Mouse (Mus musculus) neural tube, embryonic 13.5 days (tissue): ENCODE data around the gene Marveld1. TPM values are rescaled to one million over a fixed set of nuclear protein-coding genes. Genes with fewer than 3 reads are reported as not detected.

ENCODE experiments used
- ATAC-seq: fragments of 200-750 bp; cut with Nextera tagmentation; 2 replicates; pipeline ENCODE4 v1.8.0; 2017; ENCODE audit warnings: low read depth, mild to moderate bottlenecking, moderate TSS enrichment, moderate library complexity
- H3K27ac ChIP-seq: fragments of 300-500 bp; sonication (generic); replicated peaks from 2 replicates; pipeline ENCODE4 v1.5.1; 2015; ENCODE audit warnings: moderate library complexity, mild to moderate bottlenecking, inconsistent platforms
- H3K27me3 ChIP-seq: fragments of 300-500 bp; sonication (generic); 2 replicates; pipeline ENCODE4 v1.6.1; 2015; ENCODE audit warnings: mild to moderate bottlenecking, inconsistent platforms
- H3K36me3 ChIP-seq: fragments of 300-500 bp; sonication (generic); 2 replicates; pipeline ENCODE4 v1.6.1; 2015; ENCODE audit warnings: mild to moderate bottlenecking, inconsistent platforms
- H3K4me1 ChIP-seq: fragments of 300-500 bp; sonication (generic); replicated peaks from 2 replicates; pipeline ENCODE4 v1.6.1; 2015; ENCODE audit warnings: inconsistent platforms
- H3K4me2 ChIP-seq: fragments of 300-500 bp; sonication (generic); 2 replicates; pipeline ENCODE4 v1.6.1; 2015; ENCODE audit warnings: inconsistent platforms, mild to moderate bottlenecking, moderate library complexity
- H3K4me3 ChIP-seq: fragments of 300-500 bp; sonication (generic); 2 replicates; pipeline ENCODE4 v1.5.1; 2015; ENCODE audit warnings: mild to moderate bottlenecking, inconsistent platforms
- H3K9ac ChIP-seq: fragments of 300-500 bp; sonication (generic); 2 replicates; pipeline ENCODE4 v1.6.1; 2015; ENCODE audit warnings: moderate library complexity, mild to moderate bottlenecking, inconsistent platforms
- H3K9me3 ChIP-seq: fragments of 300-500 bp; sonication (generic); 2 replicates; pipeline ENCODE4 v1.6.1; 2016; ENCODE audit warnings: inconsistent platforms
- WGBS: fragments of 180-500 bp; shearing (Covaris S2); methylation state at CpG from one replicate; pipeline ENCODE4 v1.1.7; 2015; 5-methylcytosine and 5-hydroxymethylcytosine counted together
- polyA plus RNA-seq: library from polyadenylated mRNA; unstranded; fragments of >200 nt; fragmentation: Nextera tagmentation; extraction: Ambion mirVana; gene quantifications from 2 replicates; pipeline ENCODE4 v1.2.1, GENCODE M21; 2015

Marveld1 gene
- polyA plus RNA-seq, 1 experiment from 2014 or later, result 4.1 TPM

DNA sequence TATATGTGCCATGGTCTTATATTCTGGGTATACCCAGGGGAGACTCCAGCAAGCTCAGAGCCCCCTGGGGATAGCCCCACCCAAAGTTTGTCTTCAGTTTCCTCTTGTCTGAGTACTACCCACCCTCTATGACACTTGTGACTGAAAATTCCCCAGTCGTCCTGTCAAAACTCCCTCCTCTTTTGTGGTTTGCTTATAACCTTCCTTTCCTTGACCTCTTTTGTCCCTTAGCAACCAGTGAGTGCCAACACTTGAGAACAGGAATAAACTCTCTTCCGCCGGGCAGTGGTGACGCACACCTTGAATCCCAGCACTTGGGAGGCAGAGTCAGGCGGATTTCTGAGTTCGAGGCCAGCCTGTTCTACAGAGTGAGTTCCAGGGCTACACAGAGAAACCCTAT, 3.1 kb upstream of the Marveld1 start:
- Histone ChIP-seq H3K9me3 (no peaks in the 10 kb centered on the region), H3K27me3 (peaks cover 32% of the 10 kb centered on the region), H3K27ac (no peak overlapping the region), H3K9ac (no peak overlapping the region), H3K4me3 (no peak overlapping the region), H3K36me3 (no peaks in the 10 kb centered on the region), H3K4me2 (no peak overlapping the region), H3K4me1 (peaks cover 14% of the 10 kb centered on the region)
- WGBS, result 61% methylated on average over 6 of the region's 6 CpGs
- no peak for ATAC-seq

DNA sequence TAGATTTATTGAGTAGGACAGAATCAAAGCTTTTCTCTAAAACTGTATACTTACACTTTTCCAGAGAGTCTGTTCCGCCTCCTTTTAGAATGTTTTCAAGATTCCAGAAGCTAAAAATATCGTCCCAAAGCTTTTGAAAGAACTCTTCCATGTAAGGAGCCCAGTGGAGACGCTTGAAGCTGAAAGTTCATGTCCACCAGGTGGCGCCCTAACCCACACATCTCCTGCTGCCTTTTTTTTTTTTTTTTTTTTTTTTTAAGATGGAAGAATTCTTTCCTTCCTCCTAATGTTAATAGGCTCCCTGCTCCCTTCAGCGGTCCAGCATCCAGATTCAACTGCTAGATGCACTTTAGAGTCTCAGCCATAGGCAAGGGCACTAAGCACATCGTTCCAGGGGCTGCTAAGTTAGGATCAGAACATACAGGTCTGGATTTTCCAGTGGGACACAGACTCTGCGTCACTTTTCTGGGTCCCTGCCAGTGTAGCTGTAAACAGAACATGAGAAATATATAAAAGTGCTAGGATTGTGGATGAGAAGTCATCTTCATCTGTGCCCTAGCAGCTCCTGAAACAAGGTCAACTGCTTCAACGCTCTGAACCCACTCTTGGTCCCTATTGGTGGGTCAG, 2.5 kb upstream of the Marveld1 start:
- no peak overlapping the region for H3K27ac ChIP-seq
- no peak overlapping the region for H3K4me3 ChIP-seq
- H3K27me3 ChIP-seq, result peaks cover 38% of the 10 kb centered on the region
- H3K36me3 ChIP-seq, result no peaks in the 10 kb centered on the region
- H3K4me2 ChIP-seq, result no peak overlapping the region
- no peak for ATAC-seq
- peaks cover 20% of the 10 kb centered on the region for H3K4me1 ChIP-seq
- 30% methylated on average over 8 of the region's 8 CpGs for WGBS
- no peaks in the 10 kb centered on the region for H3K9me3 ChIP-seq
- no peak overlapping the region for H3K9ac ChIP-seq

DNA sequence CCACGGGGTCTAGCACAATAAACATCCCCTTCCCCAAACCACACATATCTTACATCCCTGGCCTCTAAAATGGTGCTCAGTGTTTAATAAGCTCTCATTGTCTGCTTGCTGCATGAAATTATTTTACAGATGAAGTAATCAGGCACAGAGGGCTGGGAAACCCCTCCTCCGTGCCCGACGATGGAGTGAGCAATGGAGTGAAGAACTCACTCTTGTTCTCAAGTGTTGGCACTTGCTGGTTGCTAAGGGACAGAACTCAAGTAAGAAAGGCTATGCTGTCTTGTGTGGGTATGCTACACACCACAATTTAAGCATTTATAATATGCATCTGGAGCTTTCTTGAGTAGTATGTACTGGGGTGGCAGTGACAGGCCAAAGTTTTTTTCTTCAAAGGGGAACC, 2.0 kb upstream of the Marveld1 start:
- no peak for ATAC-seq
- Histone ChIP-seq H3K9me3 (no peaks in the 10 kb centered on the region), H3K4me1 (peaks cover 26% of the 10 kb centered on the region), H3K4me2 (no peak overlapping the region), H3K27me3 (peaks cover 43% of the 10 kb centered on the region), H3K4me3 (no peak overlapping the region), H3K36me3 (no peaks in the 10 kb centered on the region), H3K9ac (no peak overlapping the region), H3K27ac (no peak overlapping the region)
- WGBS, result 74% methylated on average over 4 of the region's 4 CpGs

DNA sequence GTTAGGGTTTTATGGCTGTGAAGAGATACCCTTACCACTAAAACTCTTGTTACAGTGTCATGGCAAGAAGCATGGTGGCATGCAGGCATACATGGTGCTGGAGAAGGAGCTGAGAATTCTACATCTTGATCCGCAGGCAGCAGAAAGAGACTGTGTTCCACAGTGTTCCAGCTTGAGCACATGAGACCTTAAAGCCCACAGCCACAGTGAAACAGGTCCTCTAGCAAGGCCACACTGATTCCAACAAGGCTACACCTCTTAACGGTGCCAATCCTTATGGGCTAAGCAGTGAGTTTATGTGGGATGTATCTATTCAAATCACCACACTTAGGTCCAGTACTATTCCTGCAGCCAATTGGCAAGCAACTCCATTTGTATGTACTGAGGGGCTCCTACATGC, 1.5 kb upstream of the Marveld1 start:
- no peak overlapping the region for H3K9ac ChIP-seq
- ATAC-seq, result no peak
- peaks cover 31% of the 10 kb centered on the region for H3K4me1 ChIP-seq
- H3K27me3 ChIP-seq, result peaks cover 43% of the 10 kb centered on the region
- no peak overlapping the region for H3K4me2 ChIP-seq
- no peak overlapping the region for H3K4me3 ChIP-seq
- H3K36me3 ChIP-seq, result no peaks in the 10 kb centered on the region
- no peaks in the 10 kb centered on the region for H3K9me3 ChIP-seq
- 90% methylated on average over 2 of the region's 2 CpGs for WGBS
- no peak overlapping the region for H3K27ac ChIP-seq

DNA sequence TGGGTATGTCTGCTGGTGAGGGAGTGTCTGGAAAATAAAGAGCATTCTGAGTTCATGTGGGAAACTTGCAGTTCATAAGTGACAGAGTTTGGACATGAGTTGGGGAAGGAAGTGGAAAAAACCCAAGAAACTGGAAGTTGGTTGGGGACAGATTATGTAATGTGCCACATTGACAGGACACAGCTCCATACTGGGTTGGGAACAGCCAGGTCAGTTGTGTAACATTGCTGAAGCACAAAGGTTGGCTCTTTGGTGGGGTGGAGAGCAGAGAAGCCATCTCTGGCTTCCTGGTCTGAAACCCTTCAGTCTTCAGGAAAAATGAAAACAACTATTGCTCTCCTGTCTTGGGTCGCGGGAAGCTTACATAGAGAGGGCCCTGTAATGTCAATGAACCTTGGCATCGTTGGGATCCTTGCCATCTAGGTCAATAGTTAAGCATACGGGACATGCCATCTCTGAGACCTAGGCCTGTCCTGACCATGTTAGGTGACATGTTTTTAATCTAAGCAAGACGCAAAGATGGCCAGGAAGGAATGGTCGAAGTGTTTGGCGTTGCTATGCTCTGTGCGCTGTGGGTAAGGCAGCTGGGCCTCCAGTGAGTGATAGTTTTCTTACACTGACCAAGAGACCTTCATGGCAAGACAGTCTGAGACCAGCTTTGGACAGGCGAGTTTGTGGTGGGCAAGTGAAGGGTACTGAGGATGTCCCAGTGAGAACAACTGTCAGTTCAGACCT, 757 bp upstream of the Marveld1 start:
- H3K9me3 ChIP-seq, result no peaks in the 10 kb centered on the region
- H3K36me3 ChIP-seq, result no peaks in the 10 kb centered on the region
- H3K4me3 ChIP-seq, result no peak overlapping the region
- H3K9ac ChIP-seq, result no peak overlapping the region; the same call in 1 of the 2 replicates
- H3K4me2 ChIP-seq, result 0 out of 2 replicates have a peak overlapping the region, but pooled peaks have one; percentile 82
- peaks cover 43% of the 10 kb centered on the region for H3K27me3 ChIP-seq
- ATAC-seq, result no peak
- 87% methylated on average over 9 of the region's 9 CpGs for WGBS
- H3K4me1 ChIP-seq, result peaks cover 34% of the 10 kb centered on the region
- no peak overlapping the region for H3K27ac ChIP-seq

DNA sequence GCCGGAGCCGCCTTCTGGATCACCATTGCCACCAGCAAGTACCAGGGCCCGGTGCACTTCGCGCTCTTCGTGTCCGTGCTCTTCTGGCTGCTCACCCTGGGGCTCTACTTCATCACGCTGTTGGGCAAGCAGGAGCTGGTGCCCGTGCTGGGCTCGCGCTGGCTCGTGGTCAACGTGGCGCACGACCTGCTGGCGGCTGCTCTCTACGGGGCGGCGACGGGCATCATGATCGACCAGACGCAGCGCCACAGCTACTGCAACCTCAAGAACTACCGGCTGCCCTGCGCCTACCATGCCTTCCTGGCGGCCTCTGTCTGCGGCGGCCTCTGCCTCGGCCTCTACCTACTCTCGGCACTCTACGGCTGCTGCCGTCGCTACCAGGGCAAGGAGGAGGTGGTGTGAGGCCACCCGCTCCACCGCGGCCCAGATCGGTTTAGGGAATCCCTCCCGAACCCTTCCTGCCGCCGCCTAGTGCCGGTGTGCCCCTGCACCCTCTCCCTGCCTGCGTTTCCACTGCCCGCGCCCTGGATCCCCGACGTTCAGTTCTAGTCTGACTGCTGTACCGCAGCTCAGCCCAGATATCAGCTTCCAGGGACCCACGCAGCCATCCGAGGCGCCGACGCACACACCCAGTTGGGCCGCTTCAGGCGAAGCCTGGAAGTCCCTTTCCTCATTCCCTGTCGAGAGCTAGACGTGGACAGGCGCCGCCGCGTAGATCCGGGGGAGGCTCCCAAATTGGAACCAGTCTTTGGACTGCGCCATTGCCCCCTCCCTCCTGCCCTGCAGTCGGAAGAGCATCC, 769 bp downstream of the Marveld1 start:
- H3K27ac ChIP-seq, result peak overlapping the region; percentile 68

DNA sequence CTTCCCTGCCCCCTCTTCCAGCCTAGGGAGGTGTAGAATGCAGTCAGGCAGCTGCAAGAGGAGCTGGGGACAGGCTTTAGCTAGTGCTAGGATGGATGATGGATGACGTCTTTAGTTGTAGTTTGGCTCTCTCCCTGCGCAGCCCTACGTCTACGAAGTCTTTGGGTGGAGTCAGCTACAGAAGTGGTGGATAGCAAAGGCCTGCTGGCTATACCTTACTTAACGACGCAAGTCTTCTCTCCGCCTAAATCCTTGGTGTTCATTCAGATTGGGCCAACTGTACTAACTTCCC, 1.3 kb downstream of the Marveld1 start:
- Histone ChIP-seq H3K4me1 (peaks cover 42% of the 10 kb centered on the region), H3K27ac (peak overlapping the region; percentile 68; the same call in 1 of the 2 replicates), H3K4me2 (peak overlapping the region; percentile 82), H3K27me3 (peaks cover 43% of the 10 kb centered on the region), H3K9me3 (no peaks in the 10 kb centered on the region), H3K4me3 (peak overlapping the region; percentile 62), H3K36me3 (no peaks in the 10 kb centered on the region), H3K9ac (peak overlapping the region; percentile 85)
- 20% methylated on average over 7 of the region's 7 CpGs for WGBS
- peak; percentile 13; the same call in 1 of the 2 replicates for ATAC-seq

More for the DNA sequence above, 769 bp downstream of the Marveld1 start:
- Histone ChIP-seq H3K4me3 (peak overlapping the region; percentile 62), H3K36me3 (no peaks in the 10 kb centered on the region), H3K4me1 (peaks cover 42% of the 10 kb centered on the region), H3K9ac (peak overlapping the region; percentile 85), H3K9me3 (no peaks in the 10 kb centered on the region), H3K4me2 (peak overlapping the region; percentile 82), H3K27me3 (peaks cover 43% of the 10 kb centered on the region)
- ATAC-seq, result peak; percentile 41
- WGBS, result under 1% methylated on average over 63 of the region's 63 CpGs

DNA sequence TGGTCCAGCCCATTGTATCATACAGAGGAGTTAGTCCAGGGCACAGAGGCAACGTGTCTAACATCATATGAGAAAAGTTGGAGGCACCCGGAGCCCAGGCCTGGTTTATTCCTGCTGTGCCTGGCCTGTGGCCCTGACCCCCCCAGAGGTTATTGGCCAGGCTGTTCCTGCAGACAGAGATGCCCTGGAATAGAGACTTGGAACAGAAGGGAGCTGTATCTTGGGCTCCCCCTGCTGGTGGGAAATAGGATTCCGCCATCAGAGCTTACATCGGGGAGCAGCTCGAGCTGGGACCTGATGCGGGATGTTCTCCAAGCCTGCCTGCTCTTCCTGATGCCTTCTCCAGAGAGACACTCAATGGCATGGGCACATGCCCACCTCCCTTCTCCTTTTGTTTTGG, 4.8 kb downstream of the Marveld1 start:
- WGBS, result 7% methylated on average over 6 of the region's 6 CpGs
- Histone ChIP-seq H3K27me3 (peaks cover 21% of the 10 kb centered on the region), H3K4me2 (no peak overlapping the region), H3K36me3 (no peaks in the 10 kb centered on the region), H3K27ac (no peak overlapping the region), H3K9me3 (no peaks in the 10 kb centered on the region), H3K9ac (no peak overlapping the region), H3K4me1 (peaks cover 42% of the 10 kb centered on the region), H3K4me3 (no peak overlapping the region)
- ATAC-seq, result no peak

DNA sequence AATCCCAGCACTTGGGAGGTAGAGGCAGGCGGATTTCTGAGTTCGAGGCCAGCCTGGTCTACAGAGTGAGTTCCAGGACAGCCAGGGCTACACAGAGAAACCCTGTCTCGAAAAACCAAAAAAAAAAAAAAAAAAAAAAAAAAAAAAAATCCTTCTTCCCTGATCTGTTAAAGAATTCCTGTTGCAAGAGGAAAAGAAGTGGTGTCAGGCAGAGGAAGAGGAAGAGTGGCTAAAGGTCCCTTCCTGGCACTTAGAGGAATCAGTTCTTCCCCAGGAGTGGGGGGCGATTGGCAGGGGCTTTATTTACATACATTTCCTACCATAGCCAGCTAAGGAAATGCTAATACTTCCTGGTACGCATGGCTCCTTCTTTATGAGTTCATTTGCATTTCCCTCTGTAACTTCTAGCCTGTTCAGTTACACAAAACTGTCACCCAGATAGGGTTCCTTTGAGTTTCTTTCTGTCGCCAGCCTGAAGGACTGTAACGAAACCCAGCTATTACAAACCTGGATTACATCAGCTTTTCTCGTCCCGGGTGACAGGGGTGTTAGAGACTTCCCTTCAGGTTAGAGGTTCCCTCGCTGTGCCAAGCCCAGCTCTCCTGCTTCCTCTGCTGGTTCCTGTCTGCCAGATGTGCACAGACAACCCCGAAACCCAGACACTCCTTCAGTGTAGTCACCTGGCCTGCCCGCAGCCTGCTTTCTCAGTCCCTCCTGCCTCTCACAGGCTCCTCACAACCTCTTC, 10.5 kb downstream of the Marveld1 start:
- 0 out of 2 replicates have a peak overlapping the region, but pooled peaks have one; percentile 54 for H3K27ac ChIP-seq
- no peak overlapping the region for H3K4me2 ChIP-seq
- H3K27me3 ChIP-seq, result no peaks in the 10 kb centered on the region
- WGBS, result 73% methylated on average over 12 of the region's 12 CpGs
- no peak overlapping the region for H3K9ac ChIP-seq
- H3K9me3 ChIP-seq, result no peaks in the 10 kb centered on the region
- no peak for ATAC-seq
- H3K4me1 ChIP-seq, result no peaks in the 10 kb centered on the region
- H3K36me3 ChIP-seq, result no peaks in the 10 kb centered on the region
- no peak overlapping the region for H3K4me3 ChIP-seq

DNA sequence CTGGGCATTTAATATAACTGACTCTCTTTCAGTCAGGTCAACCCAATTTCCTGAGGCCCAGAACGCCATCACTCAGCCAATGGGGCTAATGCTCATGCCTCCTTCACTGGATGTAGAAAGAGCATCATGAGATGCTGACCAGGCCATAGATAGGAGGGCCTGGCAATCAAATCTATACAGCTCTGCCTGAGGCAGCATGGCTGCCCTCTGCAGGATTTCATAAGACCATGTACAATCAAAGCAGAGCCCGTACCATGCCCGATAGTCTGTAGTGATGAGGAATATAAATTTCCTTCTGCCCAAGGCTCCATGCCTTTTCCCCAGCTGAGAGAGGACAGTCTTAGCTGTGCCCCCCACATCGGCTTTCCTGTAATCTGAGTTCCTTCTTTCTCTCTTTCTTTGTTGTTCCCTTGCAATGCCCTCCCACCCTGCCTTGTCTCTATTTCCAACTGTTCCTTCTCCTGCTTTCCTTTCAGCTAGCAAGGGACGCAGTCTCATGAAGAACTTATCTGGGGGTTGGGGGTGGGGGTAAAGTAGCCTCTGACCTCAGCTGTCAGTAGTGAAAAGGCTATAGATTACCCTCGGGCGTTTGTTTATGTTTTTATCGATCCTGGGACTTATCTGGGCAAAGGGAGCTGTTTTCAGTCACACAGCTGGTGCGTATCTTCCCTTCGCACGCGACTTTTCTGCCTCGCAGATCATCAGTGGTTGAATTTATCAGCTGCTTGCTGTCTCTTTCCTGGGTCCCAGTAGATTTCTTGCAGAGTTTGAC, 11.2 kb downstream of the Marveld1 start:
- Histone ChIP-seq H3K4me1 (no peaks in the 10 kb centered on the region), H3K27me3 (no peaks in the 10 kb centered on the region), H3K36me3 (no peaks in the 10 kb centered on the region), H3K27ac (0 out of 2 replicates have a peak overlapping the region, but pooled peaks have one; percentile 54), H3K4me3 (no peak overlapping the region), H3K4me2 (no peak overlapping the region), H3K9me3 (no peaks in the 10 kb centered on the region), H3K9ac (no peak overlapping the region)
- ATAC-seq, result no peak
- 70% methylated on average over 13 of the region's 13 CpGs for WGBS

DNA sequence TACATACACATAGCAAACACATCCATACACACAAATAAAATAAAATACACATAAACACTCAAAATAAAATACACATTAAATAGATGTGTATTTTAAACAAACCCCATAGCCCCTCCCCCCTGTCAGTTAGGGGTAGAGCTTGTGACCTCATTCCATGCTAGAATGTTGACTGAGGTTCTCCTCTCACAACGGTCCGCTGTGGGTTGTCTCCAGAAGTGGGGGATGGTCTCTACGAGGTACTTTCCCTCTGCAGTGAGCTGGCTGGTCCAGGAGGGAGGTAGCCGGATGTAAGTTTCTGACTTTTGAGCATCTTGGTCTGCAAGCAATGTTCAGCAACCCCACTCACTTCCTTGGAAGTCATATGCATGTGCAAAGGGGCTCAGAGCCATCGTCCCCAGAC, 16.6 kb downstream of the Marveld1 start, which contains the start of gene Zfyve27:
Gene Zfyve27, plus strand, starts transcription at position 188 of the 400 bp plus-strand sequence.
- H3K4me2 ChIP-seq, result no peak within 1 kb of the TSS
- H3K27me3 ChIP-seq, result peaks cover 16% of the 10 kb centered on the region
- no peak within 1 kb of the TSS; the same call in 1 of the 2 replicates for H3K27ac ChIP-seq
- H3K36me3 ChIP-seq, result no peaks in the 10 kb centered on the region
- H3K9me3 ChIP-seq, result no peaks in the 10 kb centered on the region
- H3K9ac ChIP-seq, result no peak within 1 kb of the TSS
- H3K4me1 ChIP-seq, result peaks cover 27% of the 10 kb centered on the region
- H3K4me3 ChIP-seq, result no peak within 1 kb of the TSS
- ATAC-seq, result no peak
- WGBS, result 66% methylated on average over 5 of the region's 5 CpGs
